Mouse (Mus musculus) forebrain, embryonic 15.5 days (tissue): Measurements from ENCODE around the gene Cttnbp2nl. TPM values are rescaled to one million over a fixed set of nuclear protein-coding genes. Genes with fewer than 3 reads are reported as not detected.
A peak's percentile ranks its signal among the peaks of the same experiment; 100 is the strongest.

Source experiments
- ATAC-seq: fragments of 200-750 bp; cut with Nextera tagmentation; replicated peaks from 2 replicates; pipeline ENCODE4 v1.8.0; 2017; ENCODE audit warnings: mild to moderate bottlenecking, moderate TSS enrichment, moderate library complexity
- H3K27ac ChIP-seq: fragments of 300-500 bp; sonication (generic); replicated peaks from 2 replicates; pipeline ENCODE4 v1.5.1; 2015; ENCODE audit warnings: mild to moderate bottlenecking, inconsistent platforms
- H3K27me3 ChIP-seq: fragments of 300-500 bp; sonication (generic); 2 replicates; pipeline ENCODE4 v1.6.1; 2015; ENCODE audit warnings: inconsistent platforms
- H3K36me3 ChIP-seq: fragments of 300-500 bp; sonication (generic); 2 replicates; pipeline ENCODE4 v1.6.1; 2015; ENCODE audit warnings: mild to moderate bottlenecking, inconsistent platforms
- H3K4me1 ChIP-seq: fragments of 300-500 bp; sonication (generic); 2 replicates; pipeline ENCODE4 v1.6.1; 2015; ENCODE audit warnings: inconsistent platforms
- H3K4me2 ChIP-seq: fragments of 300-500 bp; sonication (generic); replicated peaks from 2 replicates; pipeline ENCODE4 v1.6.1; 2015; ENCODE audit warnings: mild to moderate bottlenecking, inconsistent platforms
- H3K4me3 ChIP-seq: fragments of 300-500 bp; sonication (generic); 2 replicates; pipeline ENCODE4 v1.5.1; 2015; ENCODE audit warnings: mild to moderate bottlenecking, inconsistent platforms
- H3K9ac ChIP-seq: fragments of 300-500 bp; sonication (generic); replicated peaks from 2 replicates; pipeline ENCODE4 v1.6.1; 2015; ENCODE audit warnings: mild to moderate bottlenecking, inconsistent platforms
- H3K9me3 ChIP-seq: fragments of 300-500 bp; sonication (generic); 2 replicates; pipeline ENCODE4 v1.6.1; 2016; ENCODE audit warnings: inconsistent platforms
- WGBS: fragments of 180-500 bp; shearing (Covaris S2); methylation state at CpG from one replicate; pipeline ENCODE4 v1.1.7; 2015; ENCODE audit warnings: mixed read lengths; 5-methylcytosine and 5-hydroxymethylcytosine counted together
- polyA plus RNA-seq: library from polyadenylated mRNA; unstranded; fragments of >200 nt; fragmentation: Nextera tagmentation; extraction: Ambion mirVana; gene quantifications from 2 replicates; pipeline ENCODE4 v1.2.1, GENCODE M21; 2015

The Cttnbp2nl gene
- polyA plus RNA-seq, 1 experiment from 2014 or later = 61.1 TPM

DNA sequence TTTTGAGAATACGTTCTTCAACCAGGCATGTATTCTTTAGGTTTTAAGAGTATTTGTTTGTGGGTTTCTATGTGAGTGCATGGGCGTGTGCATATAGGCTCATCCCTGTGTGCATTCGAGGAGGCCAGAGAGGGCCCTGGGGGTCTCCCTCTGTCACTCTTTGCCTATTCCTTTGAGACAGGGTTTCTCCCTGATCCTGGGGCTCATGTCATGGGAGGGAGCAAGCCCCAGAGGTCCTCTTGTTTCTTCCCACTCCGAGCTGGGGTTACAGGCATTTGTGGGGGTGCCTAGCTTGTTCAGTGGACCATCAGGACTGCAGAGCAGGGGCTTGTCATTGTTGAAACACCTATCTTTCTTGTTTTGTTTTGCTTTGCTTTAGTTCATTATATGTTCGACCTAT is 65.1 kb downstream of the Cttnbp2nl start:
- no peaks in the 10 kb centered on the region for H3K9me3 ChIP-seq
- WGBS = 81% methylated on average over 5 of the region's 5 CpGs
- ATAC-seq = no peak
- H3K4me2 ChIP-seq = no peak overlapping the region
- H3K4me3 ChIP-seq = no peak overlapping the region
- no peaks in the 10 kb centered on the region for H3K27me3 ChIP-seq
- H3K36me3 ChIP-seq = no peaks in the 10 kb centered on the region
- H3K27ac ChIP-seq = no peak overlapping the region
- H3K9ac ChIP-seq = no peak overlapping the region
- H3K4me1 ChIP-seq = peaks cover 4% of the 10 kb centered on the region

DNA sequence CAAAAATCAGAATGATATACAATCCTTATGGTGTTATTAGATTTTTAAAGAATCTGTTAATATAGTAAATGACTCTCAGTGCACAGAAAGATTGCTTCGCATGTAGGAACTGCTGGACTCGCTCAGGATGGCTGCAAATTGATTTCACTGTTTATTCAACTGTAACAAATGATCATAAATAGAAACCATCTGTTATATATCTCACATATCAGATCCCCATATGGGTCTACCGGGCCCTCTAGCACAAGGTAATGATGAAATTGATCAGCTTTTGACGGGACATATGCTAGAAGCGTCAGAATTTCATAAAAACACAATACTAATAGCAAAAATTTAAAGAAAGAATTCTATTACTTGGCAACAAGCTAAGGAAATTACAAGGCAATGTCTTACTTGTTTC is 73.2 kb downstream of the Cttnbp2nl start:
- Histone ChIP-seq H3K27ac (no peak overlapping the region), H3K27me3 (no peaks in the 10 kb centered on the region), H3K36me3 (no peaks in the 10 kb centered on the region), H3K9ac (no peak overlapping the region), H3K4me2 (no peak overlapping the region), H3K4me3 (no peak overlapping the region), H3K9me3 (no peaks in the 10 kb centered on the region), H3K4me1 (no peaks in the 10 kb centered on the region)
- 0 out of 2 replicates have a peak, but pooled peaks have one; percentile 23 for ATAC-seq
- WGBS = 58% methylated on average over 5 of the region's 5 CpGs

DNA sequence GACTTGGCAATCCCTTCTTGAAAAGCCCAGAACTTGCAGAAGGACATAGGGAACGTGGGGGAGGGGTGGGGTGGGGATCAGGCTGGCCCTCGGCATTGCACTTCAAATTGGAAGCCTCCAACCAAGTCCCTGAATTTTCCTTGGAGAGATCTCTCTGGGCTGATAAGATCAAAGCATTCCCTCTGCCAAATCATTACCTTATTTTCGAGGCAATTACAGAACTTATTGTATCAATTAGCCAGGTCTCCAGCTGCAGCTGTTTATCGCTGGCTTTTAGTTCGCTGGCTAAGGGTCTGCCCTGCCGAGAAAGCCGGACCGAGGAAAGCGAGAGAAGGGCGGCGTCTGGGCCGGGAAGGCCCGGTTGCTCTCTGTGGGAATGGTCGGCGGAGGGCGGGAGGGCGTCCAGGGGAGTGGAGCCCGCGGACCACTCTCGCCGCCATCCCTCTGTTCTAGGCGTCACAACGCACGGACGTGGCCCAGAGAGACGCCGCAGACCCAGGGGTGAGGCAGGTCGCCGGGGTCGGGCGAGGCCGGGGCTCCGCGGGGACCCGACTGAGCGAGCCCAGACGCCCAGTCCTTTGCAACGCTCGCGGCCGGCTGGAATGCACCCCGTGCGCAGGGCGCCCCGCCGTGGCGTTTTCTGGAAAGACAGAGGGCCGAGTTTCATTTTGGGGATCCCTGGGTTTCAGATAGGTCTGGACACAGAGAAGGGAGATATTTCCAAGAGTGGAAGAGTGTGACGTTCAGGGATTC is 85.2 kb downstream of the Cttnbp2nl start:
- no peak overlapping the region for H3K27ac ChIP-seq
- H3K4me1 ChIP-seq = 0 out of 2 replicates have a peak, but pooled peaks cover 8% of the 10 kb centered on the region
- peak overlapping the region; percentile 76 for H3K4me2 ChIP-seq
- peak; percentile 65 for ATAC-seq
- WGBS = under 1% methylated on average over 49 of the region's 49 CpGs
- no peaks in the 10 kb centered on the region for H3K9me3 ChIP-seq
- H3K36me3 ChIP-seq = no peaks in the 10 kb centered on the region
- peak overlapping the region; percentile 46 for H3K4me3 ChIP-seq
- H3K9ac ChIP-seq = peak overlapping the region; percentile 56
- peaks cover 5% of the 10 kb centered on the region; the same call in 1 of the 2 replicates for H3K27me3 ChIP-seq

DNA sequence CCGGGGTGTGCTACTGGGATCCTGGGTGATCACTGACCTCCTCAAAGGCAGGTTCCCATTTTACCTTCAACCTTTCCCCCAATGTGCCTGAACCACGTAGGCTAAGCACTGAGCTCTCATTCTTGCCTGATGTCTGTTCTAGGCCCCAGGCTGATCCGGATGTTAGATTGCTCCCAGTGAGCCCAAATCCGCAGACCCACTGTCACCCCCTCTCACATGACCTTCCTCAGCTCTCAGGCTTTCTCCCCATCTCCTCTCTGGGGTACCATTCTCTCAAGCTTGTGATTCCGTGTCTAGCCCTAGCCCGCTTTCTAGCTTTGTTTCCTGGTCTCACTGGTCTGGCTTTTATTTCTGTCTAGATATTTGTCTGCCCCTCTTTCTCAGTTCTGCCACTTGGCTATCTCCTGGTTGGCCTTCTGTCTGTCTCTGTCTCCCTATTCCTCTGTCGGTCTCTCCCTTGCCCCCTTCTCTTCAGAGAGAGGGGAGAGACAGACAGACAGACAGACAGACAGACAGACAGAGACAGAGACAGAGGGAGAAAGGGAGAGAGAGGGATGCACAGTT is 86.9 kb downstream of the Cttnbp2nl start:
- H3K36me3 ChIP-seq = no peaks in the 10 kb centered on the region
- H3K9me3 ChIP-seq = no peaks in the 10 kb centered on the region
- H3K4me3 ChIP-seq = no peak overlapping the region
- WGBS = 84% methylated on average over 7 of the region's 7 CpGs
- peaks cover 23% of the 10 kb centered on the region for H3K4me1 ChIP-seq
- peaks cover 21% of the 10 kb centered on the region for H3K27me3 ChIP-seq
- no peak overlapping the region for H3K4me2 ChIP-seq
- no peak overlapping the region for H3K27ac ChIP-seq
- ATAC-seq = no peak
- no peak overlapping the region for H3K9ac ChIP-seq

DNA sequence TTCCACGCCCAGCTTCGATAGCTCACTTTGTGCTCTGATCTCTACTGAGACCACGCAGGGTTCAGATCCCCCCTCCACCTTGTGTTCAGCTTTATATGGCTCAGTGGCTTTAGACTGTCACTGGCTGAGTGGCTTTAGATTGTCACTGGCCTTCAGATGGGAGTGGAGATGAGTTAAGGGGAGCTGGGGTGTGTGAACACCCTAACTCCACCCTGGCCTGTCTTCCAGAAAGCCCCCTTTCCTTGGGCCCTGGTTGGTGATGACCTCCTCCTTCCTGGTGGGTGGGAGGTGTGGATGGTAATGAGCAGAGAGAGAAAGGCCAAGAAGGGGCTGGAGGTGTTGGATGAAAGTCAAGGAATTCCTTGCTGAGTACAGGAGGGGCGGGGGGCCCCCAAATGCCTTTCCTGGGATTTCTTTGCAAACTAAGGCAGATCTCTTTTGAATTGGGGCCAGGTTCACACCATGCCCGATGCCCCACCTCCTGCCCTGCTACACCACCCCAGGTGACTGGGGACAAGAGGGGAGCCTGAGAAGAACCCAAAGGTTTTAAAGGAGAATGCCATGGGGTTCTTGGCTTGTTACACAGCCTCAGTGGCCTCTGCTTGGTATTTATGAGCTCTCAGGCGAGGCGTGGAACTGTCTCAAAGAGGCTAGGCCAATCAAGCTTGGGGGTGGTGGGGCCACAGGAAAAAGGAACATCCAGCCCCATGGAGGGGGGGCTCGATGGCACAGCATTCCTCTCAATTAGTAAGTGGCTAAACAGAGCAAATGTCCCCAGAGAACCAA is 87.7 kb downstream of the Cttnbp2nl start:
- no peak for ATAC-seq
- no peaks in the 10 kb centered on the region for H3K36me3 ChIP-seq
- no peak overlapping the region for H3K9ac ChIP-seq
- peaks cover 25% of the 10 kb centered on the region for H3K4me1 ChIP-seq
- H3K27me3 ChIP-seq = peaks cover 29% of the 10 kb centered on the region
- H3K9me3 ChIP-seq = no peaks in the 10 kb centered on the region
- H3K27ac ChIP-seq = no peak overlapping the region
- no peak overlapping the region for H3K4me2 ChIP-seq
- no peak overlapping the region for H3K4me3 ChIP-seq
- WGBS = 67% methylated on average over 8 of the region's 8 CpGs

DNA sequence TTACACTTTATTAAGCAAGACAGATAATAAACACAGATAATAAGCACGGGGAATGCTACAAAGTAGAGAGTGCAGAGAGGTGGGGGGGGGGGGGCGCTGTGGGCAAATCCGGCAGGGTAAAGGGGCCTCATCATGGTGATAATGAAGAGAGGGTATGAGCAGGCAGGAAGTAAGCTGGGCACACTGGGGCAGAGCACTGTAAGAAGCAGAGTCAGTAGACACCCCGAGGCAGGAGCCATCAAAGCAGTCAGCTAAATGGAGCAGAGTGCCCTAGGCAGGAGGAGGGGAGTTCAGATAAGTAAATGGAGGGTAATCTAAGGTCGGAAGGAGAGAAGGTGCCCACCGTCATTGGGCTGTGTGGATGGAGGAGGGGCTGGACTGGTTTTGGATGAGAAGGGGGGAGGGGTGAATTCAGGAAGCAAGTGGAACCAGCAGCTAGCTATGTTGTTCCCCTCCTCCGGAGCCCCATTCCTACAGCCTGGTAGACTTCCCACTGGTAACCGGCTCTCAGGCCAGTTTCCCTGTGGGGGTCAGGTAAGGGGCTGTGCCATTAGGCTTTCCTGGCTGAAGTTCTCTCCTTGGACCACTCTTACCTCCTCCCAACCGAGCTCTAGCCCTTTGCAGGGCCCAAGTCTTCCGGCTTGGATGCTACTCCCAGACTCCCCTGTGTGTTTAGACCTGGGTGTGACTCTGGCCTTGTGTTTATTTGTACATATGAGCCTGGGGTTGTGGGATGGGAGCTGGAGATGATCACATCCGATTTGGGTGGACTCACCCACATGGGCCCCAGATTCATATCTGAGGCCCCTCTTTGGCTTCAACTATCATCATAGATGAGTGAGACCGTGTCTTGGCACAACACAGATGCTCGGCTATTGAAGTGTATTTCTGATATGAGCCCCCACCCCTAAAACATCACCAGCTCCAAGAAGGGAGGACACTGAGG is 89.3 kb downstream of the Cttnbp2nl start:
- H3K27ac ChIP-seq = no peak overlapping the region
- peaks cover 25% of the 10 kb centered on the region for H3K4me1 ChIP-seq
- H3K4me2 ChIP-seq = no peak overlapping the region
- no peaks in the 10 kb centered on the region for H3K9me3 ChIP-seq
- WGBS = 30% methylated on average over 13 of the region's 13 CpGs
- H3K27me3 ChIP-seq = peaks cover 44% of the 10 kb centered on the region
- H3K9ac ChIP-seq = no peak overlapping the region
- no peaks in the 10 kb centered on the region for H3K36me3 ChIP-seq
- no peak overlapping the region for H3K4me3 ChIP-seq
- no peak for ATAC-seq

DNA sequence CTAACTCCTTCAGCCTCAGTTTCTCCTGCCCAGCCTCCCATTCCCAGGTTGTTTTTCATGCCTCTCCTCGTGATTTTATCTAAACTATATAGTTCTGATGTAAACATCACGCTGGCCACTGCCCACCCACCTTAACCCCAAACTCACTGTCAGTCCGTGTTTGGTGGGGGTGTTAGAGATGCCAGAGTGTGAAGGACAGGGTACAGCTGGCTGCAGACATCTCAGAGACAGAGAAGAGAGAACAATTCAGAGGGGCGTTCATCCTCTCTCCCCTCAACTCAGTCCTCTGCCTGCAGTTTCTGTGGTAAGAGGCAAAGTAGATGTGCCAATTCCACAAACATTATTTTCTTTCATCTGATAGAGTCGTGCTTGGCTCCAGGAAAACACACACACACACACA is 90.1 kb downstream of the Cttnbp2nl start:
- Histone ChIP-seq H3K4me2 (no peak overlapping the region), H3K4me1 (peaks cover 21% of the 10 kb centered on the region), H3K27ac (no peak overlapping the region), H3K9me3 (no peaks in the 10 kb centered on the region), H3K4me3 (no peak overlapping the region), H3K9ac (no peak overlapping the region), H3K36me3 (no peaks in the 10 kb centered on the region), H3K27me3 (peaks cover 46% of the 10 kb centered on the region)
- 11% methylated on average over 5 of the region's 5 CpGs for WGBS
- no peak for ATAC-seq

DNA sequence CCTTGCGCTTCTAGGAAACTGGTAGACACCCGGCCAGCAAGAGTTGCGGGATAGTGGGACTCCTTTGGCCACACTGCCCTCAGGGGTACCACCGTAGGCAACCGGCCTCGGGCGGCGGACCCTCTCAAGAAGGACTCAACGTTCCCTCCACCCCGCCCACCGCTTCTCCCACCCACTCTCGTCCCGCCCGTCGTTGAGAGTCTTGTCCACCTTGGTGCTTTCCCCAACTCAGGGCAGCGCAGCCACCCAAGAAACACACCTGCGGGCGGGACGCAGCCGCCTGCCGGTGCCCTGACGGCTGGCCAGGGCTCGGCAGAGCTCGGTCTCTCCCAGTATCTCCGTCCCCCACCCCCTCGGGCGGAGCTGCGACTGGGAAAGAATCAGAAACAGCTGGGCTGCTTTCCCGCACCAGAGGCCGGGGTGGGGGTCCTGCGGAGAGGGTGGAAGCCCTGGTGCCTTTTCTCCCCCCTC is 90.8 kb downstream of the Cttnbp2nl start:
- WGBS = 1% methylated on average over 31 of the region's 31 CpGs
- H3K27ac ChIP-seq = no peak overlapping the region

DNA sequence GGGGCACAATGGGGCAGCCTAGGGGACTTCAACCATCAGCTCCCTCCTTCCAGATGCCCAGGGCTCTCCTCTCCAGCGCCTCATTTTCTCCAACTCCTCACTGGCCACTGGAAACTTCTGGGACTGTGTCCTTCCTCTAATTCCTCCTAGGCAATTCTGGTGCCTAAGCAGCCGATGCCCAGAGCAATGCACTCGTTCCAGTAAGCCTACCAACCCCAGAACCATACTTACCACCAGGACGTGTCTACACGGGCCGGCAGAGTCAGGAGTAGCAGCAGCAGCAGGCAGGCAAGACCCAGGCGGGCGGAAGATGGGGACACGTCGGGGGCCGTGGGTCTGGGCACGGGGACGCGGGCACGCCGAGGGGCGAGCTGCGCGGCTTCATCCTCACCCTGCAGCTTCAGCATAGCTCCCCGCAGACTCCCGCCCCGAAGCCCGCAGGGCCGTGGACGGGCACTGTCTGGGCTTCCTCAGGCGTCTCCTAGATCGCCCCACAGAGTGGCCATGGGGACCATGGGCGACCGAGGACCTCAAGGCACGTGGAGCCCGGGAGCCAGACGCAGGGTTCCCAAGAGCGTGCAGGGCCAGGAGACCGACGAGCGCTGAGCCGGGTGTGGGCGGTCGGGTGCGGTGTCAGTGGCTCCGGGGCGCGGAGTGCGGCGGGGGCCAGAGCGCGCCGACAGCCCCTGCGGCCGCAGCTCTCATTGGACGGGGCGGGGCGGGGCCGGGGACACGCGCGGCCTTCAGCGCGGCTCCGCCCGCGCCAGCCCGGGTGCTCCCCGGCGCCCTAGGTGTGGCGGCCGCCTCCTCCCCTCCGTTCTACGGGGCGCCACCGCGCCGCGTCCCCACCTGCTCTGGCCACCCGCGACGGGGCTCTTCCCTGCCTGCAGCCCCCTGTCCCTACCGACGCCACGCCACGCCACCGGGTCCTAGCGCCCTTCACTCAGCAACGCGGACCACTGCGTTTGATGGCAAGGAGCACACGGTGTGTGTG is 91.6 kb downstream of the Cttnbp2nl start, which contains the start of gene Wnt2b:
TSS of gene Wnt2b (minus strand) at position 856 of the 994 bp plus-strand sequence.
- no peaks in the 10 kb centered on the region for H3K9me3 ChIP-seq
- peak within 1 kb of the TSS; percentile 68 for H3K4me2 ChIP-seq
- H3K9ac ChIP-seq = peak within 1 kb of the TSS; percentile 45
- H3K27ac ChIP-seq = no peak within 1 kb of the TSS
- H3K4me3 ChIP-seq = peak within 1 kb of the TSS; percentile 53
- peaks cover 16% of the 10 kb centered on the region for H3K4me1 ChIP-seq
- peaks cover 46% of the 10 kb centered on the region for H3K27me3 ChIP-seq
- H3K36me3 ChIP-seq = no peaks in the 10 kb centered on the region
- ATAC-seq = peak; percentile 72
- 1% methylated on average over 70 of the region's 87 CpGs for WGBS

More for the DNA sequence above, 90.8 kb downstream of the Cttnbp2nl start:
- peaks cover 46% of the 10 kb centered on the region for H3K27me3 ChIP-seq
- no peaks in the 10 kb centered on the region for H3K9me3 ChIP-seq
- H3K9ac ChIP-seq = no peak overlapping the region
- peak overlapping the region; percentile 68 for H3K4me2 ChIP-seq
- peaks cover 16% of the 10 kb centered on the region for H3K4me1 ChIP-seq
- no peaks in the 10 kb centered on the region for H3K36me3 ChIP-seq
- peak overlapping the region; percentile 53 for H3K4me3 ChIP-seq
- ATAC-seq = no peak
